Mouse (Mus musculus) ES-E14 (cell line): Measurements from ENCODE around the gene Vav3. TPM values are rescaled to one million over a fixed set of nuclear protein-coding genes. Genes with fewer than 3 reads are reported as not detected.

Experiments
- DNase-seq: peaks from one replicate; pipeline ENCODE4 v3.0.0-alpha.2; 2013; ENCODE audit warnings: low read depth, low spot score
- H3K27ac ChIP-seq: 2 replicates; pipeline ENCODE4 v1.5.1; 2012; ENCODE audit warnings: low read depth, mild to moderate bottlenecking, low read length, moderate library complexity, mixed read lengths; ENCODE audit not compliant: poor library complexity, insufficient read depth, severe bottlenecking
- H3K36me3 ChIP-seq: 2 replicates; pipeline ENCODE4 v1.6.1; 2012; ENCODE audit warnings: mild to moderate bottlenecking, low read length, moderate library complexity, mixed read lengths; ENCODE audit not compliant: control insufficient read depth, poor library complexity, insufficient read depth, severe bottlenecking
- H3K4me1 ChIP-seq, 2 experiments: fragments of 150-350 bp in 1 of 2; sonication (generic) in 1 of 2; 2 replicates each; pipeline ENCODE4 v1.6.1; 2012; ENCODE audit warnings: low read length in 2 of 2, mild to moderate bottlenecking in 1 of 2, mixed read lengths in 1 of 2; ENCODE audit not compliant: control insufficient read depth in 2 of 2, insufficient read depth in 2 of 2, poor library complexity in 1 of 2
- H3K4me3 ChIP-seq, 2 experiments: fragments of 150-350 bp in 1 of 2; sonication (generic) in 1 of 2; 2 replicates each; pipeline ENCODE4 v1.5.1; 2012; ENCODE audit warnings: low read length in 2 of 2, low read depth in 1 of 2, mild to moderate bottlenecking in 1 of 2, mixed read lengths in 1 of 2; ENCODE audit not compliant: insufficient read depth in 1 of 2, poor library complexity in 1 of 2, severe bottlenecking in 1 of 2
- H3K9ac ChIP-seq: 2 replicates; pipeline ENCODE4 v1.6.1; 2012; ENCODE audit warnings: low read depth, mild to moderate bottlenecking, low read length, mixed read lengths; ENCODE audit not compliant: poor library complexity, insufficient read depth, severe bottlenecking
- H3K9me3 ChIP-seq: fragments of 150-350 bp; sonication (generic); 2 replicates; pipeline ENCODE4 v1.6.1; 2012; ENCODE audit warnings: low read depth, mild to moderate bottlenecking, low read length; ENCODE audit not compliant: control insufficient read depth, insufficient read depth
- CHD2 ChIP-seq: IDR thresholded peaks from 2 replicates; pipeline ENCODE4 v1.6.1; 2014; ENCODE audit warnings: mild to moderate bottlenecking, low read depth, low read length, inconsistent platforms
- HCFC1 ChIP-seq: IDR thresholded peaks from 2 replicates; pipeline ENCODE4 v1.6.1; 2012; ENCODE audit warnings: low read length, inconsistent platforms, borderline replicate concordance; ENCODE audit not compliant: insufficient read depth
- MAFK ChIP-seq: IDR thresholded peaks from 2 replicates; pipeline ENCODE4 v1.6.1; 2014; ENCODE audit warnings: mild to moderate bottlenecking, low read depth, low read length, inconsistent platforms; ENCODE audit not compliant: insufficient read depth
- ZC3H11A ChIP-seq: IDR thresholded peaks from 2 replicates; pipeline ENCODE4 v1.6.1; 2012; ENCODE audit warnings: low read depth, mild to moderate bottlenecking, inconsistent platforms, low read length, borderline replicate concordance
- ZNF384 ChIP-seq: IDR thresholded peaks from 2 replicates; pipeline ENCODE4 v1.6.1; 2012; ENCODE audit warnings: low read depth, low read length, inconsistent platforms
- in situ Hi-C, 2 experiments: fragments of 600-800 bp; cut with MboI; formaldehyde crosslinking; loops; one replicate each; pipeline ENCODE4 v1.15.1; 2025; ENCODE audit warnings: low sequenced_read_pairs in 2 of 2, inconsistent platforms in 1 of 2; ENCODE audit not compliant: unreplicated experiment in 2 of 2
- total RNA-seq: library from RNA; depleted of rRNA; stranded (reverse); fragments of 300-350 nt; gene quantifications from 2 replicates; pipeline ENCODE4 v1.2.3, GENCODE M21; 2012

Vav3 gene
- total RNA-seq, 1 experiment, result 1.6 TPM

DNA sequence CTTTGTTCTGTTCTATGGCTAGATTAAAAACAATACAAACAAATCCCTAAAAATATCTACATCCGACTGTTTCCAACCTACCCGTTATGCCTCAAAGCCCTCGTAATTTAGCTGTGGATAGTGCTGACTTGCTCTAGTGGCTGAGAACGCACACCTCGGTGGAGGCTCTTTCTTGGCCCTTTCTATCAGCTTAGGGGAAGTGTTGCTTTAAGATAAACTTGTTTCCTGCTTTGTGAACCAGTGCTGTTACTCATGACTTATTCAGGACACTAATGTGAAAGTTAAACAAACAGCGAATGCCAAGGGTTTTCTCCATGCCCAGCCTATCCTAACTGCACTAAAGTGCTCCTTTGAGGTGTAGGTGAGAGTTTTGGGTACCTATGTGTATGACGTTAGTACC lies 221.3 kb downstream of the Vav3 start:
- in situ Hi-C loops, result no loop called here
- H3K4me1 ChIP-seq, result no peaks in the 10 kb centered on the region
- no peak for TF ChIP-seq CHD2
- TF ChIP-seq ZNF384, result no peak
- TF ChIP-seq MAFK, result no peak
- no peak for TF ChIP-seq ZC3H11A
- TF ChIP-seq HCFC1, result no peak
- no peaks in the 10 kb centered on the region for H3K36me3 ChIP-seq
- no peaks in the 10 kb centered on the region for H3K9me3 ChIP-seq
- no peak overlapping the region for H3K9ac ChIP-seq
- no peak overlapping the region for H3K27ac ChIP-seq
- H3K4me3 ChIP-seq, result no peak overlapping the region
- DNase-seq, result no peak

DNA sequence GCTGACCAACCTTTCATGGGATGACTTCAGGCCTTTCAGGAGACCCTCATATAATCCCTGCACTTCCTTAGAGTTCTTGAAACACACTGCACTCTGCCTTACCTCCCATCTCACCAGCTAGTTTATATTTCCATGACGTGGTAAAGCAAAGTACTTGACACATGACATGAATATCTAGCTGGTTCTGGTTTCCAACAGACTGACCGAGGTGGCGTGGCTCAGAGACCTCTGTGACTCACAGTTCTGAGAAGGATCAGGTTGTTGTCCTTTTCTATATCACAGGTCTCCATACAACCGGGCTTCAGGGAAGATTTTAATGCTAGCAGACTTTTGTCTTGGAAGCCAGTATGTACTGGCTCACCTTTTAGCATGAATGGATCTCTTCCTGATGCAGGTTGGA lies 221.8 kb downstream of the Vav3 start:
- DNase-seq, result no peak
- Histone ChIP-seq H3K4me1 (no peaks in the 10 kb centered on the region), H3K4me3 (no peak overlapping the region), H3K9me3 (no peaks in the 10 kb centered on the region), H3K27ac (no peak overlapping the region), H3K36me3 (no peaks in the 10 kb centered on the region), H3K9ac (no peak overlapping the region)
- in situ Hi-C loops, result no loop called here
- no peak for TF ChIP-seq MAFK
- TF ChIP-seq CHD2, result no peak
- TF ChIP-seq ZNF384, result no peak
- no peak for TF ChIP-seq HCFC1
- no peak for TF ChIP-seq ZC3H11A

DNA sequence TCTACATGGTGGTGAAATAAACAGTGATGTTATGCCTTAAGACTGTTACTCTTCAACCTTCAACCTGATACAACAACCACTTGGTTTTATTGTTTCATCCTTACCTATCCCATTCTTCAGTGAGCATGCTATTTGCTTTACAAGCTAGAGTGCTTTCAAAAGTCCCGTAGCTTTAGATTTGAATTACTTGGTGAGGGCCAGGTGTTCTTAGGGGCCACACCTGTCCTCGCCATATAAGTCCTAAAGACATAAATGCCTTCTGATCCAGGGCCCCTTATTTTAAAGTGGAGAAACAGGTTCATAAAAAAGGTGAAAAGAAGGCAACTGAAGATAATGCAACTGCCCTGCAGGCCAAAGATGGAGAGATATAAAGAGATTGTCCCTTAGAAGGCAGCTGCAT lies 224.0 kb downstream of the Vav3 start:
- Histone ChIP-seq H3K9me3 (no peaks in the 10 kb centered on the region), H3K4me3 (no peak overlapping the region), H3K36me3 (no peaks in the 10 kb centered on the region), H3K4me1 (peaks cover 2 to 4% of the 10 kb centered on the region in 2 experiments; a peak in 3 of 4 replicates), H3K9ac (no peak overlapping the region), H3K27ac (no peak overlapping the region)
- DNase-seq, result no peak
- TF ChIP-seq HCFC1 (no peak), ZNF384 (no peak), CHD2 (no peak), MAFK (no peak), ZC3H11A (no peak)
- in situ Hi-C loops, result no loop called here

DNA sequence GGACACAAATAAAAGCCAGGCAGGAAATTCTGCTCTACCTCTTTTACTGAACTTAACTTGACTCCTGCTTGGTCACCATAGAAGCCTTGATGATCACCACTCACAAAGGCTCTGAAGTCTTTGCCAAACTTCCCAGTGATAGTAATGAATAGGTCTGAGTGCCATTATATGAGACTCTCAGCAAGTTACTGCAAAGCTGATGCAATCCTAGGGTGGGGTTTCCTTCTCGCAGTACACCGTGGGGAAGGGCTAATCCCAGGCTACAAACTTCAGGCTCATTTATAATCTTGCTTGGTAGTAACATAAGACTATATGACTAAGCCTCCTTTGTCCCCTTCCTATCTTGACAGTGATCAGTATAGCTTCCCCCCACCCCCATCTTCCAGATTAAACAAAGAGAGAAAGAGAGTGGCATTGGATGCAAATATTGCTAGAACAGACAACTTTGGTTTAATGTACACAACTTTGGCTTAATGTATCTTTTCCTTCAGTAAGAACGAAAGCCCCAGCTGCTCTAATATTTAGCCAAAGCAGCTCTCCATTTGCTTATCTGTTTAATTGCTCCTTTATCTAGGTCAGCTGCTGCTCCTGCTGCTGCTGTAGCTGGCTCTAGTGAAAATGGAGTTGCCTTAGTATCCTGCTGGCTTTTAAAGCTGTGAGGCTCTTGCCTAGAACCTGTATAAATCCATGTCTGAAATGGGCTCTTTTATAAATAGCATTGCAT lies 228.3 kb downstream of the Vav3 start:
- in situ Hi-C loops, result no loop called here
- Histone ChIP-seq H3K4me1 (peaks cover 2 to 4% of the 10 kb centered on the region in 2 experiments; a peak in 3 of 4 replicates), H3K9ac (no peak overlapping the region), H3K9me3 (no peaks in the 10 kb centered on the region), H3K27ac (no peak overlapping the region; the same call in 1 of the 2 replicates), H3K36me3 (no peaks in the 10 kb centered on the region), H3K4me3 (no peak overlapping the region)
- TF ChIP-seq CHD2 (no peak), ZNF384 (no peak), ZC3H11A (no peak), MAFK (no peak), HCFC1 (no peak)
- DNase-seq, result no peak
